Mouse (Mus musculus) bone marrow, adult 2 months (tissue): ENCODE data around the gene Alpl.

ENCODE experiments used
- CTCF ChIP-seq: fragments of 200-500 bp; IDR thresholded peaks from 2 replicates; pipeline ENCODE4 v1.5.1; 2011; ENCODE audit warnings: low read length, control low read depth; ENCODE audit not compliant: control insufficient read depth, insufficient read depth
- POLR2A ChIP-seq: fragments of 200-500 bp; IDR thresholded peaks from 2 replicates; pipeline ENCODE4 v1.6.1; 2011; ENCODE audit warnings: low read depth, mild to moderate bottlenecking, control low read depth, low read length, borderline replicate concordance; ENCODE audit not compliant: control insufficient read depth

DNA sequence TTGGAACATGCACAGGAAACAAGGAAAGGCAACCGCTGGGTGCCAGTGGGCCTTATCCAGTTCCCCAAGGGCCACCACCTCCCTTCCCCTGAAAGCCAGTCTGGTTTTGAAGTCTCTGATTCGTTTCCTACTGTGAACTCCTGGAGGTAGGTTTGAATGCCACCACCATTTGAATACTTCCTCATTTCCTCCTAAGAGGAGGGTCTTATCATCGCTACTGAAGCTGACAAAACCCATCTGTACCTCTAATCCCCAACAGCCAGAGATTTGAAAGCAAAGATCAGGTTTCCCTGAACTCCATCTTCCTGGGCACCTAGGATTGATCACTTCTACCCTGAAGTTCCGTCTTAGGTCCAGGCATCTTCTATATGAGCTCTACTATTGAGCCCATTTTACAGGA, 854 bp upstream of the Alpl start:
- TF ChIP-seq CTCF (no peak), POLR2A (no peak)
